Mouse (Mus musculus): Measurements from ENCODE around the gene Rnase2a. TPM values are rescaled to one million over a fixed set of nuclear protein-coding genes. Genes with fewer than 3 reads are reported as not detected.
"Not testable (repeated sequence)": the region's sequence is repeated elsewhere in the genome, so short reads cannot be mapped to it uniquely, and the experiment has no call there.

The Rnase2a gene
- polyA plus RNA-seq, 1 experiment from 2014 or later, result not detected

GRCm38 (mm10) chr14:51240899-51241298 lies 15.0 kb downstream of the Rnase2a start:
- no peak overlapping the region for H3K4me2 ChIP-seq
- H3K9me3 ChIP-seq (replicated peaks), result no peaks in the 10 kb centered on the region
- H3K4me3 ChIP-seq, result no peak overlapping the region
- ATAC-seq (ENCODE audit: insufficient number of reproducible peaks, low FRiP score), result no peak
- H3K9ac ChIP-seq, result no peak overlapping the region
- H3K27me3 ChIP-seq (replicated peaks), result no peaks in the 10 kb centered on the region
- H3K4me1 ChIP-seq (replicated peaks), result 0 out of 2 replicates have a peak, but pooled peaks cover 2% of the 10 kb centered on the region
- no peak overlapping the region for H3K27ac ChIP-seq (ENCODE audit: poor library complexity, severe bottlenecking)
- H3K36me3 ChIP-seq, result no peaks in the 10 kb centered on the region

GRCm38 (mm10) chr14:51237488-51237887 lies 18.4 kb downstream of the Rnase2a start:
- 69% methylated on average over 1 of the region's 1 CpGs for WGBS

GRCm38 (mm10) chr14:51229657-51230056 lies 26.3 kb downstream of the Rnase2a start:
- not testable (repeated sequence) for H3K4me3 ChIP-seq; H3K9me3 ChIP-seq (replicated peaks); H3K4me2 ChIP-seq; H3K27ac ChIP-seq (ENCODE audit: poor library complexity, severe bottlenecking); H3K4me1 ChIP-seq (replicated peaks); H3K9ac ChIP-seq; ATAC-seq (ENCODE audit: insufficient number of reproducible peaks, low FRiP score); H3K27me3 ChIP-seq (replicated peaks); H3K36me3 ChIP-seq
- WGBS, result 44% methylated on average over 4 of the region's 4 CpGs

More at GRCm38 (mm10) chr14:51237488-51237887, 18.4 kb downstream of the Rnase2a start:
- H3K4me2 ChIP-seq; ATAC-seq (ENCODE audit: insufficient number of reproducible peaks, low FRiP score); H3K4me3 ChIP-seq; H3K9me3 ChIP-seq (replicated peaks); H3K36me3 ChIP-seq; H3K27ac ChIP-seq (ENCODE audit: poor library complexity, severe bottlenecking); H3K4me1 ChIP-seq (replicated peaks); H3K9ac ChIP-seq; H3K27me3 ChIP-seq (replicated peaks): not testable (repeated sequence)

- not testable (repeated sequence) for H3K36me3 ChIP-seq; H3K9me3 ChIP-seq (replicated peaks); ATAC-seq (ENCODE audit: insufficient number of reproducible peaks, low FRiP score); H3K27ac ChIP-seq (ENCODE audit: poor library complexity, severe bottlenecking); H3K27me3 ChIP-seq (replicated peaks); H3K9ac ChIP-seq; H3K4me1 ChIP-seq (replicated peaks); H3K4me2 ChIP-seq; H3K4me3 ChIP-seq
- WGBS, result 78% methylated on average over 3 of the region's 3 CpGs
These were observed 35.8 kb downstream of the Rnase2a start for GRCm38 (mm10) chr14:51220075-51220474.

Other genes with a start within 250 kb of the Rnase2a start
- 0.41 TPM in 1 of 2 replicates, not detected in the other for gene Rnase10, start 248.4 kb downstream of the Rnase2a start, polyA plus RNA-seq (2016; fragmentation: Nextera tagmentation; extraction: Ambion mirVana)
- gene Rnase9, start 214.2 kb downstream of the Rnase2a start, polyA plus RNA-seq (2016; fragmentation: Nextera tagmentation; extraction: Ambion mirVana), result not detected in 2 replicates
- gene Rnase11, start 205.9 kb downstream of the Rnase2a start, polyA plus RNA-seq (2016; fragmentation: Nextera tagmentation; extraction: Ambion mirVana), result not detected in 2 replicates
- 0.51 and 0.70 TPM in 2 replicates for gene Rnase12, start 198.5 kb downstream of the Rnase2a start, polyA plus RNA-seq (2016; fragmentation: Nextera tagmentation; extraction: Ambion mirVana)
- not detected in 2 replicates for gene Olfr750, start 181.7 kb downstream of the Rnase2a start, polyA plus RNA-seq (2016; fragmentation: Nextera tagmentation; extraction: Ambion mirVana)
- 13.7 and 15.0 TPM in 2 replicates for gene Rnase4, start 165.0 kb downstream of the Rnase2a start, polyA plus RNA-seq (2016; fragmentation: Nextera tagmentation; extraction: Ambion mirVana)
- 2.0 and 3.2 TPM in 2 replicates for gene Ang, start 165.0 kb downstream of the Rnase2a start, polyA plus RNA-seq (2016; fragmentation: Nextera tagmentation; extraction: Ambion mirVana)
- gene Eddm3b, start 141.7 kb downstream of the Rnase2a start, polyA plus RNA-seq (2016; fragmentation: Nextera tagmentation; extraction: Ambion mirVana), result not detected in 2 replicates
- 0.29 TPM in 1 of 2 replicates, not detected in the other for gene Rnase6, start 132.2 kb downstream of the Rnase2a start, polyA plus RNA-seq (2016; fragmentation: Nextera tagmentation; extraction: Ambion mirVana)
- 0.19 TPM in 1 of 2 replicates, not detected in the other for gene Rnase1, start 109.3 kb downstream of the Rnase2a start, polyA plus RNA-seq (2016; fragmentation: Nextera tagmentation; extraction: Ambion mirVana)
- not detected in 2 replicates for gene Rnase2b, start 93.9 kb downstream of the Rnase2a start, polyA plus RNA-seq (2016; fragmentation: Nextera tagmentation; extraction: Ambion mirVana)
- not detected in 2 replicates for gene Ang2, start 57.0 kb downstream of the Rnase2a start, polyA plus RNA-seq (2016; fragmentation: Nextera tagmentation; extraction: Ambion mirVana)
- not detected in 2 replicates for gene Ear14, start 52.7 kb downstream of the Rnase2a start, polyA plus RNA-seq (2016; fragmentation: Nextera tagmentation; extraction: Ambion mirVana)
- gene Gm7247, start 105.6 kb upstream of the Rnase2a start, polyA plus RNA-seq (2016; fragmentation: Nextera tagmentation; extraction: Ambion mirVana), result not detected in 2 replicates
- gene Vmn2r88, start 154.7 kb upstream of the Rnase2a start, polyA plus RNA-seq (2016; fragmentation: Nextera tagmentation; extraction: Ambion mirVana), result not detected in 2 replicates
- gene Vmn2r89, start 195.7 kb upstream of the Rnase2a start, polyA plus RNA-seq (2016; fragmentation: Nextera tagmentation; extraction: Ambion mirVana), result not detected in 2 replicates

Measured in heart, embryonic 12.5 days (tissue).